Mouse (Mus musculus): ENCODE measurements around the gene Fam98c. TPM values are rescaled to one million over a fixed set of nuclear protein-coding genes. Genes with fewer than 3 reads are reported as not detected.

Fam98c gene
- polyA plus RNA-seq, 1 experiment: 11.6 TPM

GRCm38 (mm10) chr7:29171562-29172097, 15.6 kb upstream of the Fam98c start:
- Histone ChIP-seq H3K79me2 (ENCODE audit: control insufficient read depth, insufficient read depth) (peaks cover 11% of the 10 kb centered on the region), H3K27me3 (ENCODE audit: control insufficient read depth, insufficient read depth, insufficient read length) (no peaks in the 10 kb centered on the region), H3K4me2 (ENCODE audit: low read depth) (peak overlapping the region; percentile 93), H3K36me3 (ENCODE audit: control insufficient read depth, insufficient read depth) (peaks cover 13% of the 10 kb centered on the region), H3ac (ENCODE audit: control insufficient read depth, insufficient read length) (peak overlapping the region; percentile 4), H3K4me3 (peak overlapping the region; percentile 61)
- no peak for TF ChIP-seq USF1 (IDR thresholded peaks at IDR 0.05; ENCODE audit: low read depth)
- no peak for TF ChIP-seq E2F4 (IDR thresholded peaks at IDR 0.05; ENCODE audit: insufficient read depth)
- no peak for TF ChIP-seq POLR2AphosphoS2 (IDR thresholded peaks at IDR 0.05; ENCODE audit: insufficient read length, low read depth)
- no peak for TF ChIP-seq SRF (IDR thresholded peaks at IDR 0.05; ENCODE audit: control insufficient read depth, insufficient read length, low read depth)
- TF ChIP-seq POLR2A (IDR thresholded peaks at IDR 0.05; ENCODE audit: insufficient read length, low read depth): no peak
- TF ChIP-seq MYOG (IDR thresholded peaks at IDR 0.05; ENCODE audit: control insufficient read depth in 1 of 3, insufficient read depth in 1 of 3, insufficient read length in 2 of 3, low read depth in 2 of 3): no peak
- TF ChIP-seq REST (IDR thresholded peaks at IDR 0.05; ENCODE audit: insufficient read depth, insufficient read length): no peak
- TF ChIP-seq TCF12 (IDR thresholded peaks at IDR 0.05; ENCODE audit: insufficient read depth, poor library complexity, severe bottlenecking): no peak
- TF ChIP-seq TCF3 (IDR thresholded peaks at IDR 0.05; ENCODE audit: insufficient read length, low read depth): no peak
- TF ChIP-seq MAX (IDR thresholded peaks at IDR 0.05; ENCODE audit: low read depth): no peak
- no peak for TF ChIP-seq CEBPB (IDR thresholded peaks at IDR 0.05; ENCODE audit: insufficient read depth, poor library complexity, severe bottlenecking)
- TF ChIP-seq MYOD1 (IDR thresholded peaks at IDR 0.05; ENCODE audit: control insufficient read depth in 1 of 3, insufficient read length in 2 of 3, low read depth in 2 of 3): no peak

GRCm38 (mm10) chr7:29170755-29171561, 14.9 kb upstream of the Fam98c start:
- H3ac ChIP-seq (ENCODE audit: control insufficient read depth, insufficient read length): peak overlapping the region; percentile 4
- peak overlapping the region; percentile 93 for H3K4me2 ChIP-seq (ENCODE audit: low read depth)
- no peaks in the 10 kb centered on the region for H3K27me3 ChIP-seq (ENCODE audit: control insufficient read depth, insufficient read depth, insufficient read length)
- H3K36me3 ChIP-seq (ENCODE audit: control insufficient read depth, insufficient read depth): peaks cover 7% of the 10 kb centered on the region
- peaks cover 5% of the 10 kb centered on the region for H3K79me2 ChIP-seq (ENCODE audit: control insufficient read depth, insufficient read depth)
- TF ChIP-seq SRF (IDR thresholded peaks at IDR 0.05; ENCODE audit: control insufficient read depth, insufficient read length, low read depth): no peak
- TF ChIP-seq POLR2AphosphoS2 (IDR thresholded peaks at IDR 0.05; ENCODE audit: insufficient read length, low read depth): peak; percentile 39
- peak; percentile 4 for TF ChIP-seq POLR2A (IDR thresholded peaks at IDR 0.05; ENCODE audit: insufficient read length, low read depth)
- H3K4me3 ChIP-seq: peak overlapping the region; percentile 61

- Histone ChIP-seq H3K4me3 (peak within 1 kb of the TSS; percentile 61), H3K27me3 (ENCODE audit: control insufficient read depth, insufficient read depth, insufficient read length) (no peaks in the 10 kb centered on the region), H3K4me2 (ENCODE audit: low read depth) (peak within 1 kb of the TSS; percentile 93), H3K36me3 (ENCODE audit: control insufficient read depth, insufficient read depth) (no peaks in the 10 kb centered on the region), H3ac (ENCODE audit: control insufficient read depth, insufficient read length) (peak within 1 kb of the TSS; percentile 61), H3K79me2 (ENCODE audit: control insufficient read depth, insufficient read depth) (no peaks in the 10 kb centered on the region)
- TF ChIP-seq USF1 (IDR thresholded peaks at IDR 0.05; ENCODE audit: low read depth) (no peak), POLR2A (IDR thresholded peaks at IDR 0.05; ENCODE audit: insufficient read length, low read depth) (peak; percentile 39), CEBPB (IDR thresholded peaks at IDR 0.05; ENCODE audit: insufficient read depth, poor library complexity, severe bottlenecking) (no peak), POLR2AphosphoS2 (IDR thresholded peaks at IDR 0.05; ENCODE audit: insufficient read length, low read depth) (peak; percentile 60), MAX (IDR thresholded peaks at IDR 0.05; ENCODE audit: low read depth) (no peak), MYOD1 (IDR thresholded peaks at IDR 0.05; ENCODE audit: control insufficient read depth in 1 of 3, insufficient read length in 2 of 3, low read depth in 2 of 3) (no peak)
Observed at GRCm38 (mm10) chr7:29170066-29170754, 14.2 kb upstream of the Fam98c start, which contains the start of the genes Ggn and Spred3. Gene Ggn, plus strand, starts transcription at chr7:29170210. Gene Spred3, minus strand, starts transcription at chr7:29170411.

GRCm38 (mm10) chr7:29169231-29170065, 13.4 kb upstream of the Fam98c start:
- peak overlapping the region; percentile 61 for H3ac ChIP-seq (ENCODE audit: control insufficient read depth, insufficient read length)
- peak overlapping the region; percentile 93 for H3K4me2 ChIP-seq (ENCODE audit: low read depth)
- no peaks in the 10 kb centered on the region for H3K36me3 ChIP-seq (ENCODE audit: control insufficient read depth, insufficient read depth)
- H3K27me3 ChIP-seq (ENCODE audit: control insufficient read depth, insufficient read depth, insufficient read length): no peaks in the 10 kb centered on the region
- H3K4me3 ChIP-seq: peak overlapping the region; percentile 61
- H3K79me2 ChIP-seq (ENCODE audit: control insufficient read depth, insufficient read depth): no peaks in the 10 kb centered on the region
- TF ChIP-seq E2F4 (IDR thresholded peaks at IDR 0.05; ENCODE audit: insufficient read depth) (no peak), POLR2A (IDR thresholded peaks at IDR 0.05; ENCODE audit: insufficient read length, low read depth) (peak; percentile 15), REST (IDR thresholded peaks at IDR 0.05; ENCODE audit: insufficient read depth, insufficient read length) (no peak)
